Mouse (Mus musculus) cerebellum, adult 9-10 months (tissue): ENCODE measurements at regions not wholly inside any gene's neighbourhood (a gene's known extent, or its start where the extent isn't known, plus 50 kb on each side); places are given as distances from the start of the nearest gene placed in this dataset.
A peak's percentile ranks its signal among the peaks of the same experiment; 100 is the strongest.

Experiments used
- DNase-seq: peaks from one replicate; pipeline ENCODE4 v3.0.0; 2022

- no peak for DNase-seq
Measured at GRCm38 (mm10) chr9:72166084-72166483, 54.4 kb upstream of the Tcf12 start.

DNA sequence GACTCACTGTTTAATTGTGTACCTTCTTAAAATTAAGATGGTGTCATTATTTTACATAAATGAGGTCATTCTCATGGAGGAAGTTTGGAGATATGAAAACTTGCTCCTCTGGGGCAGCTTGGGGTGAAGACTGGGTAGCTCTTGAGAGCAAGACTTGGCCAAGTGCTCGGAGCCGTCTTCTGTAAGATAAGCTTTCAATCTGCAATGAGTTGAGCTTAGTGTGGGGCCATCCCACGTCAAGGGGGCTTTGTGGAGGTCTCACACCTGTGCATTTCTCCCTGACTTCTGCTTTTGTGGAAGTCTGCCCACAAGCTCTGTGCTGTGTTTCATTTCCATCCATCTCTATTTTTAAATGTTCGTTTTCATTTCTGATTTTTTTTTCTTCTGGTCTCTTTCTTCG, 54.9 kb upstream of the Tcf12 start:
- no peak for DNase-seq

DNA sequence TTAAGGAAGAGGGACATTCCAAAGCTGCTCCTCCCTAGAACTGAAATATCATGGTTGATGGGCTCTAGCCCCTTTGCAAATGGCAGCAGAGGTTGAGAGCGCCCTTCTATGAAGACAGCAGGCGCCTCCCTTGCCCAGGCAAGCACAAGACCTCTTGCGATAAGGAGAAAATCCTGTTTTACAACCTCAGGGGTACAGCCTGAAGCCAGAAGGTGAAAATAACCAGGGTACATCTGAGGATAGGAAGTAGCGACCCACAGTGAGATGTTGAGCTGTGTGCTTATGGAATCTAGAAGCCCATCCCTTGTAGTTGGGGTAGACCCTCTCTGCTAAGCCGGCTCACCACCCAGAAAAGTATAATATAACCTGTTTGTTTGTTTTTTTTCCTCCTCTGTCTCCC, 57.6 kb upstream of the Tcf12 start:
- DNase-seq, result no peak

GRCm38 (mm10) chr9:72169728-72170188, 58.1 kb upstream of the Tcf12 start:
- DNase-seq, result peak; percentile 53

GRCm38 (mm10) chr9:72170235-72170634, 58.6 kb upstream of the Tcf12 start:
- no peak for DNase-seq

GRCm38 (mm10) chr9:72172331-72172730, 60.7 kb upstream of the Tcf12 start:
- peak; percentile 93 for DNase-seq

DNA sequence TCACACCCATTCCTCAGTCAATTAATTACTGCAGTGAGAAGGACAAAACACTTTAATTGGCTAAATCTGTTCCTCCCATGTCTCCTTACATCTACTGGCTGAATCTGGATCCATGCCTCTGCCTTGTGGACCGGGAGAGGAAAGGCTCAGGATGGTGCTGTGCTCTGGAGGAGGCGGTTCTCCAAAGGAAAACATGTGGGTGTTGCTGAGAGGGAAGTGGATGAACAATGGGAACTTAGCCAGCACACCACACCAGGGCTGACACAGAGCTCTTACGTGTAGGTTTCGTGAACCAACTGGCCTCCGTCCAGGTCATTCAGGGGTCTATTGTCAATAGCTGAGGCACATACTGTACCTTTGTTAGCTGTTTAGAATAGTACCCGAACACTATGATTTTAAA, 69.3 kb upstream of the Tcf12 start:
- no peak for DNase-seq

- no peak for DNase-seq
Measured at GRCm38 (mm10) chr9:72183336-72183735, 71.7 kb upstream of the Tcf12 start.

GRCm38 (mm10) chr9:72183925-72184324, 72.3 kb upstream of the Tcf12 start:
- DNase-seq, result peak; percentile 92

- DNase-seq, result peak; percentile 8
Measured at GRCm38 (mm10) chr9:72189867-72190266, 78.2 kb upstream of the Tcf12 start.

DNA sequence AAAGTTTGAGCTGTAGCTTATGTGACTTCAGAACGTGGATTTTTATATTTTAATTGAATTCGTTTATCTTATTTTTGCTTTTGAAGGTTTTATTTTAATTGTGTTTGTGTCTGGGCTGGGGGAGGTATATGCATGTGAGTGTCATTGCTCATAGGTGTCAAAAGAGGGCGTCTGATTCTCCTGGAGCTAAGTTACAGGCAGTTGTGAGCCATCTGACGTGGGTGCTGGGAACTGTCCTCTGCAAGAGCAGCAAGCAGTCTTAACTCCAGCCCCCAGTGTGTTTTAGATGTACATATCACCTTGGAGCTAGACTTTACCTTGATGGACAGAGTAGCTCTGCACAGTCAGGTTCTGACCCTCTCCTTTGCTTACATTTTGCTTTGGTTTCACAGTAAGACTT, 79.0 kb upstream of the Tcf12 start:
- peak; percentile 20 for DNase-seq

- peak; percentile 34 for DNase-seq
Measured at GRCm38 (mm10) chr9:72191091-72191490, 79.4 kb upstream of the Tcf12 start.

DNA sequence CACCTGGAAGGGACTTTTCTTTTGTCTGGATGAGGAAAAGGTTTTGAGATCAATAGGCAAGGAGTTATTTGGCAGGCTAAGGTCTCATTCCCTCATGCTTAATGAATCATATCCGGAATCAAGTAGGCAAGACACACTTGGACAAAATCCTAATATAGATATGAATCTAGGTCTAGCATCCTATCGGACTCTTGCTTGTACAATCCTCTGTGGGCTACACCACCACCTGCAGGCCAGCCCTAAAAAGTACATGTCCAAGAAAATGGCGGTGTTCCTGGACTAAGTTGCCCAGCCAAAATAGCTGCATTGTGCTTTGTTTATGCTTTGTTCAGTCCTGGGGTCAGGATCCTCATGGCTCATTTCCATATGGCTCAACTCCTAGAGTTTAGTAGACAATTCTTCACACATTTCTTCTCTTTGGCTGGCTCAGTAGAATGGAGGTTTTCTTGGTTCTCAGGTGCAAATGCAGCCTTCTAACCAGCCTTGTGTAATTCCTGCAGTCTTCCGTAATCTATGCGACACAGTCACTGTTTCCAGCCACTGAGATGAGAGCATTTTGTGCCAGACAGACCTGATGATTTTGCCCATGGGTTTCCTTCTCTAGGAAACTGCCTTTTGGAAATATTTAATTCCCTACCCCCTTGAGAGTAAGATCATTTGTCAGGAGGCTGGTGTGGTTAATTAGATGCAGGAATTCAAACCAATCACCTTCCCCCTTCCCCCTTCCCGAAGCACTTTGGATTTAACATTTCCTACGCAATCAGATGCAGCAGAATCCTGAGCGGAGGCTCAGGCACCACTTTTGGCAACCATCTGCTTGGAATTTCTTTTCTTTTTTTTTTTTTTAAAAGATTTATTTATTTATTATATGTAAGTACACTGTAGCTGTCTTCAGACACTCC, 80.6 kb upstream of the Tcf12 start:
- peak; percentile 87 for DNase-seq

- DNase-seq, result peak; percentile 20
Measured at GRCm38 (mm10) chr9:72192953-72193337, 81.3 kb upstream of the Tcf12 start.

GRCm38 (mm10) chr9:72195348-72195747, 79.3 kb upstream of the Zfp280d start:
- DNase-seq, result peak; percentile 6

DNA sequence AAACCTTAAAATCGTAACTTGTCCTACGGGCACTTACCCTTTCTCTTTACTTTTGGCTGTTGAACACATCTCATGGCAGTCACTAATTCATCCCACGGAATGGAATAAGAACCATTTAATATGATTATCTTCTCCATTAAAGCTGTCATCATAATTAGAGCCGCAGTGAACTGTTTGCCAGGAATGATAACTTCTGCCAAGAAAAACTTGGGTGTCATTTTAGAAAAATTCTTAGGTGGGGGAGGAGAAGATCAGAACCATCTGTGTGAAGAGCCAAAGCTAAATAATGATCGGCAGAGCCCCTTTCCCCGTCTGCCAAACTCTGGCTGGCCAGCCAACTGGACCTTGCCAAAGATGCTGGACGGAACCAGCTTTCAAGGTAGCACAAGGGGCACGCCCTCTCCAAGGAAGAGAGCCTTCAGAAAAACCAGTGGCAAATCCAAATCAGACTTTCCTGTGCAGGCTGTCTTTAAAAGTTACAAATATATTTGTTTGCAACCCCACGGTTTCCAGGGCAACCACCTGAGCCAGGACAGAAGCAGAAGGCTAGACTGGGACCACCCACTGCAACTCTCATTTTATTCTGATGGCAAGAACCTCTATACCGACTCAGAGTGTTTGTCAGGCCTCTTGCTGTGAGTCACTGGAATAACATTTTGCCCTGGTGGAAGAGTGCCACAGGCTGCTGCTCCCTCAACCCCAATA, 77.9 kb upstream of the Zfp280d start:
- peak; percentile 10 for DNase-seq

GRCm38 (mm10) chr9:72197331-72197732, 77.3 kb upstream of the Zfp280d start:
- DNase-seq, result no peak

GRCm38 (mm10) chr9:72198976-72199375, 75.7 kb upstream of the Zfp280d start:
- DNase-seq, result no peak

DNA sequence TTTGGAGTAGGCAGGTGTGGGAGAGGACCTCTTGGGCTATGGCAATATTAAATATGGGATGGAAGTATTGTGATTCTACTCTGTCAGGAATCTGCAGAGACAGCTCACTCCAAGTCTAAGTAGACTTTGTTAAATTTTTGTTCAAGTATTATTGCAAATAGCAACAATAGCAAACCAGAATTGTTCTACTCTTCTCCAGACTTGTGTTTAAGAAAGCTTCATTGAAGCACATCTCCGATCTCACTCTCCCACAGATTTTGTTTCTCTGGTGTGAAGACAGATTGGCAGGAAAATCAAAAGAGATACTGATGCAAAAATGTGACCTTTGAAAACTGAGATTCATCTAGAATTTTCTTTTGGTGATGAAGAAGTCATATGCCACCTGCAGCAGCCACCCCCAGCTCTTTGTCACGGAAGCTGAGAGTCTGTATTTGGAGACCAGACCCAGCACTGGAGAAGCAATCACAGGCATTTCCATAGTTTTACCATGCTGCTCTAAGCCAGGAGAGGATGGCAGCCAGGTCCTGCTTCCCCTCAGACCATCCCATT, 70.2 kb upstream of the Zfp280d start:
- no peak for DNase-seq

GRCm38 (mm10) chr9:72205815-72206214, 68.8 kb upstream of the Zfp280d start:
- DNase-seq, result no peak

DNA sequence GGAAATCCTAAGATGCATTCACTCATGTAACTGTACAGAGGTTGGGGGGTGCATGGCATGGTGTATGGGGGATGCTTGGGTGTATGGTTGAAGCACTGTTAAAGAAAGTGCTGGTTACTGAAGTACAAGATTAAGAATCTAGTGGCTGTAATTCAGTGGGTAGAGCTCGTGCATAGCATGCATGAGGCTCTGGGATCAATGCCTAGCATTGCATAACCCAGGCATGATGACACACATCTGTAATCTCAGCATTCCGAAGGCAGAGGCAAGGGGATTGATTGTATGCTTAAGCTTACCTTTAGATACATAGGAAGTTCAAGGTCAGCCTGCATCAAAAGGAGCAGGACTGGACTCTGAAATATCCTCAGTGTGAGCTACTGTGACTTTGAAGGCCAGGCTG, 67.7 kb upstream of the Zfp280d start:
- no peak for DNase-seq

GRCm38 (mm10) chr9:72208296-72208695, 66.4 kb upstream of the Zfp280d start:
- DNase-seq, result no peak

DNA sequence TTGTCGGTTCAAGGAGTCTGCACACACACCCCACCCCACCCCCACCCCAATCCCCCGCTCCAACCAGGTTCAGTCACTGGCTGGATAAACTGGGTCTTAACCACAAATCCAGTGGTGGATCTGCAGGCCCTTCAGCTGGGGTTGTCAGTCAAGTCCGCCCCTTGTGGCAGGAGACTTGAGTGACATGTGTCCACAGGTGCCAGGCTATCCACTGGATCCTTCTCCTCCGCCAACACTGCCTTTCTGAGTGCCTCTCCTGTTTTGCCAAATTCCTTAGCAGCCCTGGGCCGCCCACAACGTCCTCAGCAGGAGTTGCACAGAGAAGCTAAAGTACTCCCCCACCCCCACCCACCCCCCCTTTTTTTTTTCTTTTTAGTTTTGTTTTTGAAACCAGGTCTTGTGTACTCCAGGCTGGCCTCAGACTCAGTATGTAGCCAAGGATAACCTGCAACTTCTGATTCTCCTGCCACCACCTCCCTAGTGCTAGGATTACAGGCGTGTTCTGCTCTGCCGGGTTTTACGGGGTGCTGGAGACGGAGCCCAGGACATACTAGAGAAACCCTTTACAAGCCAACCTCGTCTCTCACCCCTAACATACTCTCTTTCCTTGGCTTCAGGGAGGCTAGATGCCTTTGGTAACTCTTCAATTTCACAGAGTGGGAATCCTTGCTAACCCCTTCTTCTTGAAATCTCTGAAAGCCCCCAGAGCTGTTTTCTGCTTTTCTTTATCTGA, 57.2 kb upstream of the Zfp280d start:
- DNase-seq, result no peak
